Mouse (Mus musculus) midbrain, embryonic 10.5 days (tissue): Measurements from ENCODE around the gene Nfib. TPM values are rescaled to one million over a fixed set of nuclear protein-coding genes. Genes with fewer than 3 reads are reported as not detected.

Experiments
- DNase-seq: peaks from one replicate; pipeline ENCODE4 v3.0.0-alpha.2; 2017; ENCODE audit warnings: low spot score
- H3K27ac ChIP-seq: fragments of 300-500 bp; sonication (generic); replicated peaks from 2 replicates; pipeline ENCODE4 v1.5.1; 2016; ENCODE audit warnings: mild to moderate bottlenecking
- H3K27me3 ChIP-seq: fragments of 300-500 bp; sonication (generic); 2 replicates; pipeline ENCODE4 v1.6.1; 2016; ENCODE audit warnings: low read depth, mild to moderate bottlenecking; ENCODE audit not compliant: poor library complexity, severe bottlenecking
- H3K36me3 ChIP-seq: fragments of 300-500 bp; sonication (generic); 2 replicates; pipeline ENCODE4 v1.6.1; 2016; ENCODE audit warnings: mild to moderate bottlenecking, moderate library complexity
- H3K4me1 ChIP-seq: fragments of 300-500 bp; sonication (generic); 2 replicates; pipeline ENCODE4 v1.6.1; 2016
- H3K4me3 ChIP-seq: fragments of 300-500 bp; sonication (generic); 2 replicates; pipeline ENCODE4 v1.5.1; 2016; ENCODE audit warnings: mild to moderate bottlenecking, moderate library complexity
- H3K9me3 ChIP-seq: fragments of 300-500 bp; sonication (generic); replicated peaks from 2 replicates; pipeline ENCODE4 v1.6.1; 2016; ENCODE audit warnings: mild to moderate bottlenecking
- WGBS: fragments of 180-500 bp; shearing (Covaris S2); methylation state at CpG from one replicate; pipeline ENCODE4 v1.1.7; 2016; 5-methylcytosine and 5-hydroxymethylcytosine counted together
- polyA plus RNA-seq: library from polyadenylated mRNA; unstranded; fragments of >200 nt; fragmentation: Nextera tagmentation; extraction: Ambion mirVana; gene quantifications from 2 replicates; pipeline ENCODE4 v1.2.1, GENCODE M21; 2016

The Nfib gene
- polyA plus RNA-seq, 1 experiment from 2014 or later, result 9.8 TPM

- H3K27me3 ChIP-seq, result no peaks in the 10 kb centered on the region
- 86% methylated on average over 3 of the region's 3 CpGs for WGBS
- H3K36me3 ChIP-seq, result peaks cover 19% of the 10 kb centered on the region; the same call in 1 of the 2 replicates
- DNase-seq, result no peak
- H3K27ac ChIP-seq, result no peak overlapping the region
- no peaks in the 10 kb centered on the region for H3K4me1 ChIP-seq
- no peak overlapping the region for H3K4me3 ChIP-seq
- no peaks in the 10 kb centered on the region for H3K9me3 ChIP-seq
These were observed 380.6 kb downstream of the Nfib start for GRCm38 (mm10) chr4:82324977-82325376.

- no peak for DNase-seq
- H3K36me3 ChIP-seq, result peaks cover 21% of the 10 kb centered on the region; the same call in 1 of the 2 replicates
- H3K4me1 ChIP-seq, result no peaks in the 10 kb centered on the region
- H3K9me3 ChIP-seq, result no peaks in the 10 kb centered on the region
- 80% methylated on average over 4 of the region's 4 CpGs for WGBS
- H3K4me3 ChIP-seq, result no peak overlapping the region
- no peaks in the 10 kb centered on the region for H3K27me3 ChIP-seq
- H3K27ac ChIP-seq, result no peak overlapping the region
These were observed 384.5 kb downstream of the Nfib start for GRCm38 (mm10) chr4:82321008-82321407.

- Histone ChIP-seq H3K4me1 (no peaks in the 10 kb centered on the region), H3K27me3 (no peaks in the 10 kb centered on the region), H3K4me3 (no peak overlapping the region), H3K9me3 (no peaks in the 10 kb centered on the region), H3K36me3 (peaks cover 24% of the 10 kb centered on the region; the same call in 1 of the 2 replicates), H3K27ac (no peak overlapping the region)
- WGBS, result 89% methylated on average over 7 of the region's 7 CpGs
- DNase-seq, result no peak
These were observed 386.2 kb downstream of the Nfib start for GRCm38 (mm10) chr4:82319388-82319787.

- Histone ChIP-seq H3K27me3 (no peaks in the 10 kb centered on the region), H3K4me3 (no peak overlapping the region), H3K4me1 (no peaks in the 10 kb centered on the region), H3K36me3 (peaks cover 9% of the 10 kb centered on the region; the same call in 1 of the 2 replicates), H3K9me3 (no peaks in the 10 kb centered on the region), H3K27ac (no peak overlapping the region)
- no peak for DNase-seq
- WGBS, result 91% methylated on average over 6 of the region's 6 CpGs
These were observed 389.4 kb downstream of the Nfib start for GRCm38 (mm10) chr4:82316168-82316567.

GRCm38 (mm10) chr4:82315710-82316109, 389.8 kb downstream of the Nfib start:
- no peaks in the 10 kb centered on the region for H3K27me3 ChIP-seq
- no peaks in the 10 kb centered on the region for H3K9me3 ChIP-seq
- no peaks in the 10 kb centered on the region for H3K4me1 ChIP-seq
- no peak for DNase-seq
- H3K27ac ChIP-seq, result no peak overlapping the region
- H3K4me3 ChIP-seq, result no peak overlapping the region
- peaks cover 9% of the 10 kb centered on the region; the same call in 1 of the 2 replicates for H3K36me3 ChIP-seq
- WGBS, result 91% methylated on average over 2 of the region's 2 CpGs

- peaks cover 6% of the 10 kb centered on the region for H3K4me1 ChIP-seq
- peaks cover 9% of the 10 kb centered on the region for H3K36me3 ChIP-seq
- H3K27me3 ChIP-seq, result peaks cover 18% of the 10 kb centered on the region; the same call in 1 of the 2 replicates
- H3K9me3 ChIP-seq, result no peaks in the 10 kb centered on the region
- 82% methylated on average over 11 of the region's 11 CpGs for WGBS
- H3K4me3 ChIP-seq, result no peak overlapping the region
- no peak overlapping the region for H3K27ac ChIP-seq
- no peak for DNase-seq
These were observed 394.4 kb downstream of the Nfib start for GRCm38 (mm10) chr4:82310924-82311734.

GRCm38 (mm10) chr4:82306045-82306444, 399.5 kb downstream of the Nfib start:
- 77% methylated on average over 6 of the region's 6 CpGs for WGBS
- Histone ChIP-seq H3K36me3 (peaks cover 7% of the 10 kb centered on the region), H3K4me1 (peaks cover 37% of the 10 kb centered on the region), H3K27ac (no peak overlapping the region), H3K9me3 (no peaks in the 10 kb centered on the region), H3K27me3 (peaks cover 30% of the 10 kb centered on the region; the same call in 1 of the 2 replicates), H3K4me3 (no peak overlapping the region)
- DNase-seq, result no peak

- peaks cover 30% of the 10 kb centered on the region; the same call in 1 of the 2 replicates for H3K27me3 ChIP-seq
- peaks cover 37% of the 10 kb centered on the region for H3K4me1 ChIP-seq
- peaks cover 7% of the 10 kb centered on the region for H3K36me3 ChIP-seq
- H3K9me3 ChIP-seq, result no peaks in the 10 kb centered on the region
- H3K4me3 ChIP-seq, result peak overlapping the region; percentile 28
- peak overlapping the region; percentile 84 for H3K27ac ChIP-seq
- peak; percentile 59 for DNase-seq
- 13% methylated on average over 17 of the region's 17 CpGs for WGBS
These were observed 401.2 kb downstream of the Nfib start for GRCm38 (mm10) chr4:82304148-82304871.

GRCm38 (mm10) chr4:82303362-82303900, 402.1 kb downstream of the Nfib start:
- 63% methylated on average over 3 of the region's 3 CpGs for WGBS
- no peak overlapping the region for H3K4me3 ChIP-seq
- H3K27me3 ChIP-seq, result peaks cover 30% of the 10 kb centered on the region; the same call in 1 of the 2 replicates
- H3K36me3 ChIP-seq, result peaks cover 4% of the 10 kb centered on the region; the same call in 1 of the 2 replicates
- H3K27ac ChIP-seq, result peak overlapping the region; percentile 84
- H3K4me1 ChIP-seq, result peaks cover 37% of the 10 kb centered on the region
- H3K9me3 ChIP-seq, result no peaks in the 10 kb centered on the region
- DNase-seq, result no peak

- peaks cover 37% of the 10 kb centered on the region for H3K4me1 ChIP-seq
- peaks cover 3% of the 10 kb centered on the region; the same call in 1 of the 2 replicates for H3K36me3 ChIP-seq
- H3K4me3 ChIP-seq, result no peak overlapping the region
- DNase-seq, result no peak
- peaks cover 29% of the 10 kb centered on the region; the same call in 1 of the 2 replicates for H3K27me3 ChIP-seq
- no peaks in the 10 kb centered on the region for H3K9me3 ChIP-seq
- peak overlapping the region; percentile 84; the same call in 1 of the 2 replicates for H3K27ac ChIP-seq
- WGBS, result 80% methylated on average over 6 of the region's 6 CpGs
These were observed 402.6 kb downstream of the Nfib start for GRCm38 (mm10) chr4:82302901-82303300.

- Histone ChIP-seq H3K4me1 (peaks cover 20% of the 10 kb centered on the region), H3K9me3 (no peaks in the 10 kb centered on the region), H3K27me3 (0 out of 2 replicates have a peak, but pooled peaks cover 4% of the 10 kb centered on the region), H3K36me3 (no peaks in the 10 kb centered on the region), H3K27ac (no peak overlapping the region), H3K4me3 (no peak overlapping the region)
- DNase-seq, result no peak
- WGBS, result 90% methylated on average over 1 of the region's 1 CpGs
These were observed 406.9 kb downstream of the Nfib start for GRCm38 (mm10) chr4:82298606-82299005.

- Histone ChIP-seq H3K9me3 (no peaks in the 10 kb centered on the region), H3K4me1 (peaks cover 20% of the 10 kb centered on the region), H3K4me3 (no peak overlapping the region), H3K36me3 (no peaks in the 10 kb centered on the region), H3K27ac (no peak overlapping the region), H3K27me3 (peaks cover 13% of the 10 kb centered on the region; the same call in 1 of the 2 replicates)
- WGBS, result 77% methylated on average over 2 of the region's 2 CpGs
- DNase-seq, result no peak
These were observed 408.0 kb downstream of the Nfib start for GRCm38 (mm10) chr4:82297562-82297961.
